Mouse (Mus musculus) CD8-positive naive resting alpha-beta T cell, adult 57 days (primary cell): ENCODE results near the gene Vmn1r221. TPM values are rescaled to one million over a fixed set of nuclear protein-coding genes. Genes with fewer than 3 reads are reported as not detected.

ENCODE experiments used
- total RNA-seq: library from RNA; stranded (reverse); gene quantifications from one replicate; pipeline ENCODE4 v1.2.4, GENCODE M21; 2023

Gene Vmn1r221
- total RNA-seq = not detected

DNA sequence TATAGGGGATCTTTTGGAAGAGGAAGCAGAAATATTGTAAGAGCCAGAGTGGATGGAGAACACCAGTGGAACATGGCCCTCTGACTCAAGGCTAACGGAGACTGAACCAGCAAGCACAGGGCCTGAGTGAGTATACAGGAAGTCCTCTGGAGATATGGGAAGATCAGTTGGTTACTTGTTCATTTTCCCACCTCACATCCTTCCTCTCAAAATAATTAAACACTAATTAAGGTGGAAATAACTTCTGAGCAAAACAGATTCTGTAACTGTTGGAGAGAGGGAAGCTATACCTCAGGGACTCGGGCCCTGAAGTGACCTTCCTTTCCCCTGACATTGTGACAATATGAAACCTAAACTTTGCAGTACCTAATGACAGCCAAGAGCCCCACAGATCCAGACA is at the start of gene Vmn1r221:
TSS of gene Vmn1r221 (plus strand) at position 301 of the 400 bp plus-strand sequence.

DNA sequence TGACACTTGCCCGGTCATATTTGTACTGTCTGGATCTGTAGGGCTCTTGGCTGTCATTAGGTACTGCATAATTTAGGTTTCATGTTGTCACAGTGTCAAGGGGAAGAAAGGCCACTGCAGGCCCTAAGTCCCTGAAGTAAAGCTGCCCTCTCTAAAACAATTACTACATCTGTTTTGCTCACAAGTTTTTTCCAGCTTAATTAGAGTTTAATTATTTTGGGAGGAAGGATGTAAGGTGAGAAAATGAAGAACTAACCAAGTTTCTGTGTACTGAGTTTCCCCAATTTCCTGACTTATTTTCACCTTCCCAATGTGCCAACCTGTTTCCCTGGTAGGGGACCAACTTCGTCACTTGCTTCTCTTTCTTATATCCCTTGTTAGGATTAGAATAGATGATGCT is 26.1 kb upstream of the Vmn1r221 start, which contains the start of gene Vmn1r220:
TSS of gene Vmn1r220 (minus strand) at position 101 of the 400 bp plus-strand sequence.

DNA sequence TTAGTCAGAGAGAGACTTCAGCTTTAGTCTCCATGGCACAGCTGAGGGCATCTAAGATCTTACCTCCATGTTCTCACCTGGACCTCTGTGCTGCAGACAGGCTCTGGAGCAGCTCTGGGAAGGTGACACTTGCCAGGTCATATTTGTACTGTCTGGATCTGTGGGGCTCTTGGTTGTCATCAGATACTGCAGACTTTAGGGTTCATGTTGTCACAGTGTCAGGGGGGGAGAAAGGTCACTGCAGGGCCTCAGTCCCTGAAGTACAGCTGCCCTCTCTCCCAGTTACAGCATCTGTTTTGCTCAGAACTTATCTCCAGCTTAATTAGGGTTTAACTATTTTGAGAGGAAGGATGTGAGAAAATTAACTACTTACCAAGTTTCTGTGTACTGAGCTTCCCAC is 21.9 kb downstream of the Vmn1r221 start, which contains the start of gene Vmn1r222:
TSS of gene Vmn1r222 (minus strand) at position 101 of the 400 bp plus-strand sequence.

DNA sequence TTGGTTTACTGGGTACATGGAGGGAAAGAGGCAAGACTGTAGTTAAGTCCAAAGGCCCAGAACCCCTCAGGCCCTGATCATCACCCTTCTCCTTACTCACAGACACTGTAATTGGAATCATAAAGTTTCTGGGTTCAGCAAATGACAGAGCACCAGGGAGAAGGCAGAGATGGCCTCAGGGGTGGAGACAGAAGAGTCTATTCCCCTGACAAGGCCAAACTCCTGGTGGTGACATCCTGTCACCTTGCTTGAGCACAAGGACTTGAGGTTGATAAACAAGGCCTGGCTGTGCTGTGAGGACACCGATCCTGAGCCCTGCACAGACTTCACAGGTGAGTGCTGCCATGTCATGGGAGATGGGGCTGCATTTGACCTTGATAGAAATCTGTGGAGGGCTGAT is 32.9 kb downstream of the Vmn1r221 start, which contains the start of gene Vmn1r223:
TSS of gene Vmn1r223 (plus strand) at position 301 of the 400 bp plus-strand sequence.

Other genes starting within 250 kb of the Vmn1r221 start
- not detected for gene Vmn1r213, start 206.5 kb upstream of the Vmn1r221 start, total RNA-seq
- gene Vmn1r214, start 183.7 kb upstream of the Vmn1r221 start, total RNA-seq = not detected
- not detected for gene Vmn1r215, start 146.1 kb upstream of the Vmn1r221 start, total RNA-seq
- not detected for gene Vmn1r217, start 95.9 kb upstream of the Vmn1r221 start, total RNA-seq
- not detected for gene Vmn1r218, start 81.0 kb upstream of the Vmn1r221 start, total RNA-seq
- not detected for gene Vmn1r219, start 54.8 kb upstream of the Vmn1r221 start, total RNA-seq
- not detected for gene Vmn1r220, start 26.2 kb upstream of the Vmn1r221 start, total RNA-seq
- not detected for gene Vmn1r222, start 21.8 kb downstream of the Vmn1r221 start, total RNA-seq
- not detected for gene Vmn1r223, start 33.0 kb downstream of the Vmn1r221 start, total RNA-seq
- 18.6 TPM for gene Zfp322a, start 155.1 kb downstream of the Vmn1r221 start, total RNA-seq
- 17.1 TPM for gene Abt1, start 209.7 kb downstream of the Vmn1r221 start, total RNA-seq